Mouse (Mus musculus) small intestine, adult 2 months (tissue): Measurements from ENCODE around the gene Lmod3.

Source experiments
- CTCF ChIP-seq: fragments of 200-500 bp; IDR thresholded peaks from 2 replicates; pipeline ENCODE4 v1.5.1; 2012; ENCODE audit warnings: low read depth, mild to moderate bottlenecking, control low read depth, inconsistent platforms, low read length, moderate library complexity, mixed read lengths; ENCODE audit not compliant: insufficient replicate concordance, insufficient read length; ENCODE audit errors: extremely low read depth
- POLR2A ChIP-seq: fragments of 200-500 bp; IDR thresholded peaks from 2 replicates; pipeline ENCODE4 v1.6.1; 2012; ENCODE audit warnings: low read depth, mild to moderate bottlenecking, control low read depth, inconsistent platforms, low read length, moderate library complexity

DNA sequence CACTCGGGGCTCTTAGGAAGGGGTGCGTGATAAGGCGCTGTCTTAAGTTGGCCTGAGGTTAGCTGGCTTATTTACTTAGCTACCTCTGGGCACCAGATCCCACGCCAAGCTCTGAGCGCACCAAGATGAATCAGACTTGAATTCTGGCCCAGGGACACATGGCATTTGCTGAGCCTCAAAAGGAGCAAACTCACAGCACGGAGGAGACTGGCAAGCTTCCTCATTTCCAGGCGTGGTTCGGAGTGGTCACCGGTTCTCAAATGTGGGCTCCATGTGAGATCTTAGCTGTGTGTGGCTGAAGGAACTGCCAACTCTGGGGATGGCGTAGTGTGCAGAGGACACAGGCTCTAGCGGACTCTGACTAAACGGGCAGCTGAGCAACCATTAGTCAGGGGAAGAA lies 40.6 kb downstream of the Lmod3 start:
- TF ChIP-seq POLR2A = no peak
- TF ChIP-seq CTCF = no peak
